Mouse (Mus musculus) liver, embryonic 11.5 days (tissue): ENCODE data around the gene Mn1. TPM values are rescaled to one million over a fixed set of nuclear protein-coding genes. Genes with fewer than 3 reads are reported as not detected.
A peak's percentile ranks its signal among the peaks of the same experiment; 100 is the strongest.

Source experiments
- ATAC-seq: fragments of 200-750 bp; cut with Nextera tagmentation; replicated peaks from 2 replicates; pipeline ENCODE4 v1.8.0; 2017; ENCODE audit warnings: moderate number of reproducible peaks, mild to moderate bottlenecking, moderate TSS enrichment, moderate library complexity; ENCODE audit not compliant: low FRiP score
- DNase-seq: peaks from one replicate; pipeline ENCODE4 v3.0.0-alpha.2; 2017; ENCODE audit warnings: low spot score
- H3K27ac ChIP-seq: fragments of 300-500 bp; sonication (generic); 2 replicates; pipeline ENCODE4 v1.5.1; 2014; ENCODE audit warnings: mild to moderate bottlenecking, low read depth, low read length, control low read depth
- H3K27me3 ChIP-seq: fragments of 300-500 bp; sonication (generic); replicated peaks from 2 replicates; pipeline ENCODE4 v1.6.1; 2014; ENCODE audit warnings: low read length, mixed read lengths; ENCODE audit not compliant: control insufficient read depth, insufficient read depth
- H3K36me3 ChIP-seq: fragments of 300-500 bp; sonication (generic); 2 replicates; pipeline ENCODE4 v1.6.1; 2014; ENCODE audit warnings: mild to moderate bottlenecking, low read length, moderate library complexity, mixed read lengths; ENCODE audit not compliant: control insufficient read depth, insufficient read depth
- H3K4me1 ChIP-seq: fragments of 300-500 bp; sonication (generic); replicated peaks from 2 replicates; pipeline ENCODE4 v1.6.1; 2014; ENCODE audit warnings: low read length, mixed read lengths; ENCODE audit not compliant: control insufficient read depth, insufficient read depth
- H3K4me2 ChIP-seq: fragments of 300-500 bp; sonication (generic); 2 replicates; pipeline ENCODE4 v1.6.1; 2014; ENCODE audit warnings: mild to moderate bottlenecking, control low read depth, moderate library complexity
- H3K4me3 ChIP-seq: fragments of 300-500 bp; sonication (generic); 2 replicates; pipeline ENCODE4 v1.5.1; 2014; ENCODE audit warnings: low read depth, low read length, control low read depth
- H3K9ac ChIP-seq: fragments of 300-500 bp; sonication (generic); 2 replicates; pipeline ENCODE4 v1.6.1; 2014; ENCODE audit warnings: low read depth, low read length, control low read depth
- H3K9me3 ChIP-seq: fragments of 300-500 bp; sonication (generic); 2 replicates; pipeline ENCODE4 v1.6.1; 2016; ENCODE audit warnings: low read length, inconsistent platforms, mixed read lengths; ENCODE audit not compliant: control insufficient read depth
- WGBS: fragments of 180-500 bp; shearing (Covaris S2); extraction: QIAGEN DNeasy Blood & Tissue Kit; methylation state at CpG from one replicate; pipeline ENCODE4 v1.1.7; 2014; 5-methylcytosine and 5-hydroxymethylcytosine counted together
- polyA plus RNA-seq: library from polyadenylated mRNA; unstranded; fragments of >200 nt; fragmentation: Nextera tagmentation; extraction: Ambion mirVana; gene quantifications from 2 replicates; pipeline ENCODE4 v1.2.1, GENCODE M21; 2014

Mn1 gene
- polyA plus RNA-seq, 1 experiment from 2014 or later: 5.3 TPM

DNA sequence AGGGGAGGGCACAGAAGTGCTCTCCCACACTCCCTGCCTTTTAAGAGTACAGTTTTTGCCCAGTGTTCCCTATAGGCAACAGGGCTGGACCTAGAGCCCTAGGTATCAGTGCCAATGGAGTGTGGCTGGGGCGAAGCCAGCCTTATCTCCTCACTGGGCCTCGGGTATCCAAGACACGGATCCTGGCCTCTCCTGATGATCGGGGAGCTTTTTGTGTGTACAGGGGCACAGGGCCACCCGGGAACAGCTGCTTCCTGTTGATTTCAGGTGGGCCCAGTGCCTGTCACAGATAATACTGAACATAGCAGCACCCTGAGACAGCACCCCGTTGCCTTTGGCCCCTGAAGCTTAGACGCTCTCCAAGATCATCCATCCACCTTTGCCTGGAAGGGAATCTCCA, 19.1 kb downstream of the Mn1 start:
- 47% methylated on average over 7 of the region's 7 CpGs for WGBS
- no peaks in the 10 kb centered on the region for H3K9me3 ChIP-seq
- no peaks in the 10 kb centered on the region for H3K36me3 ChIP-seq
- H3K4me2 ChIP-seq: no peak overlapping the region
- H3K4me3 ChIP-seq: no peak overlapping the region
- H3K27ac ChIP-seq: no peak overlapping the region
- H3K27me3 ChIP-seq: peaks cover 7% of the 10 kb centered on the region; the same call in 1 of the 2 replicates
- H3K9ac ChIP-seq: no peak overlapping the region
- no peak for ATAC-seq
- peaks cover 13% of the 10 kb centered on the region for H3K4me1 ChIP-seq
- DNase-seq: no peak

DNA sequence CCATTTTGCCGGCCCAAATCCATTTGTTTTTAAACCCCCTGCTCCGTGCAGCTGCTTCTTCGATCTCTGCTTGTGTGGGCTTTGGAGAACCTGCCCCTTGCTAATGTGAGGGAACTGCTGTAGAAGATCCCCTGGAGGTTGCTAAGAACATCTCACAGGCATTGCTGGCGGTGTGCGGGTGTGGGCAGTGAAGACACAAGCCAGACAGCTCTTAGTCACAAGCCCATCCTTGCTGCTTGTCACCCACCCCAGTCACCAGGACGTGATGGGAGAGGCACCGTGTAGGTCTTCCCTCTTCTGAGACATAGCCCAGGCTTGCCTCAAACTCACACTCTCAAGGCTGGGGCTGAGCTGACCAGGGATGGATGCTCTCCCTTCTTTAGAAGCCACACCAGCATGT, 20.0 kb downstream of the Mn1 start:
- peaks cover 13% of the 10 kb centered on the region for H3K4me1 ChIP-seq
- no peaks in the 10 kb centered on the region for H3K36me3 ChIP-seq
- WGBS: 61% methylated on average over 7 of the region's 7 CpGs
- H3K4me2 ChIP-seq: no peak overlapping the region
- H3K9me3 ChIP-seq: no peaks in the 10 kb centered on the region
- DNase-seq (no peak), ATAC-seq (no peak)
- H3K27me3 ChIP-seq: peaks cover 7% of the 10 kb centered on the region; the same call in 1 of the 2 replicates
- H3K4me3 ChIP-seq: no peak overlapping the region
- no peak overlapping the region for H3K9ac ChIP-seq
- no peak overlapping the region for H3K27ac ChIP-seq

DNA sequence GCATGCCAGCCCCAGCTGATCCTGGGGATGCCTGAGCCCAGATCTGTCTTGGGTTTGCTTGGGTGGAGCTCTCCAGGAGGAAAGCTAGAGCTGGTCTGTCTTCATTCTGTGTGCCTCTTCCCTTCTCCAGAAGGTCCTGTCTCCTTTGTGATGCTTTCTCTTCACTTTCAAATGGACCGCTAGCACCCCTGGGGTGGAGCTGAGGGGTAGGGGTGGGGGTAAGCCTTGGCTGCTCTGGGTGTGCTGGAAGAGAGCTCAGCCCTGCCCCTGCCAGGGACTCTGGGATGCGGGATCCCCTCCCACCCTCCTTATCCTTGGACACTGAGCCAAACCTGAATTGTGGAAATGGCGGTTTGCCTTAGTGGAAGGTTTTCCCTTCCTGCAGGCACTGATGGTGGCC, 21.2 kb downstream of the Mn1 start:
- DNase-seq: no peak
- 77% methylated on average over 3 of the region's 3 CpGs for WGBS
- H3K4me1 ChIP-seq: peaks cover 11% of the 10 kb centered on the region

DNA sequence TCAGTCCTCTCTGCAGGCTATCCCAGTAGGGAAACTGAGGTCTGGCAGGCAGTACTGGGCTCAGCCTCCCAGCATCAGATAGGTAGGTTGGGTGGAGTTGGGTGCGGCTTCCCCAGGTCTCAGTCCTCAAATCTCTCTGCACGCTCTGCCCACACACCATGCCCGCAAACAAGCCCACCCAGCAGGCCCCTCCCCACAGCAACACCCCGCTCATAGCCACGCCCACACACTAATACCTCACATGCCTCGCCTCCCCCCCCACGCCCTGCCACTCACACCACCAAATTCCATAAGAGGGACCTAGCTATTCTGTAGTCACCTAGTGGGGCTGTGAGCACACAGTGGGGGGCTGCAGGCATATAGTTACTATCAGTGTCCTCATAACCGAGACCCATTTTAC, 21.7 kb downstream of the Mn1 start:
- Histone ChIP-seq H3K27ac (no peak overlapping the region), H3K9ac (no peak overlapping the region), H3K36me3 (no peaks in the 10 kb centered on the region), H3K4me3 (no peak overlapping the region), H3K4me1 (peaks cover 10% of the 10 kb centered on the region), H3K4me2 (no peak overlapping the region), H3K9me3 (no peaks in the 10 kb centered on the region), H3K27me3 (peaks cover 5% of the 10 kb centered on the region; the same call in 1 of the 2 replicates)
- ATAC-seq (no peak), DNase-seq (no peak)
- 83% methylated on average over 8 of the region's 8 CpGs for WGBS

More for the DNA sequence above, 21.2 kb downstream of the Mn1 start:
- H3K4me3 ChIP-seq: no peak overlapping the region
- H3K36me3 ChIP-seq: no peaks in the 10 kb centered on the region
- H3K4me2 ChIP-seq: no peak overlapping the region
- H3K9me3 ChIP-seq: no peaks in the 10 kb centered on the region
- H3K27ac ChIP-seq: no peak overlapping the region
- ATAC-seq: no peak
- H3K27me3 ChIP-seq: peaks cover 5% of the 10 kb centered on the region; the same call in 1 of the 2 replicates
- no peak overlapping the region for H3K9ac ChIP-seq

DNA sequence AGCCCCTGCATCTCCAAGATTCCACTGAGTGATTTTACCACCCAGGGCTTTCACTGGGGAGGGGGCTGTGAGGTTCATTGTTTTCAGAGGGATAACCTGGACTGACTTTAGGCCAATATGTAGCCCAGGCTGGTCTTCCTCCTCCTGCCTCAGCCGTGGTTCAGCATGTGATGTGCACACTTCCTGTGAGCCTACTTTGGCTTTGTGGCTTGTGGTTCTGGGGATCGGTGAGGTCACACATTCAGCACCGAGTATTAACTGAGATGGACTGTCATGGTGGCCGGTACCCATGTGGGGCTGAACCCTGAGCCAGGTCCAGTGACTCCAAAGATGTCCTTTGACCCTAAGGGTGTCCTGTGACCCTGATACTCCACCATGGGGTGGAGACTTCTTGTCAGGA, 23.1 kb downstream of the Mn1 start:
- ATAC-seq: peak; percentile 14; the same call in 1 of the 2 replicates
- peaks cover 5% of the 10 kb centered on the region; the same call in 1 of the 2 replicates for H3K4me1 ChIP-seq

DNA sequence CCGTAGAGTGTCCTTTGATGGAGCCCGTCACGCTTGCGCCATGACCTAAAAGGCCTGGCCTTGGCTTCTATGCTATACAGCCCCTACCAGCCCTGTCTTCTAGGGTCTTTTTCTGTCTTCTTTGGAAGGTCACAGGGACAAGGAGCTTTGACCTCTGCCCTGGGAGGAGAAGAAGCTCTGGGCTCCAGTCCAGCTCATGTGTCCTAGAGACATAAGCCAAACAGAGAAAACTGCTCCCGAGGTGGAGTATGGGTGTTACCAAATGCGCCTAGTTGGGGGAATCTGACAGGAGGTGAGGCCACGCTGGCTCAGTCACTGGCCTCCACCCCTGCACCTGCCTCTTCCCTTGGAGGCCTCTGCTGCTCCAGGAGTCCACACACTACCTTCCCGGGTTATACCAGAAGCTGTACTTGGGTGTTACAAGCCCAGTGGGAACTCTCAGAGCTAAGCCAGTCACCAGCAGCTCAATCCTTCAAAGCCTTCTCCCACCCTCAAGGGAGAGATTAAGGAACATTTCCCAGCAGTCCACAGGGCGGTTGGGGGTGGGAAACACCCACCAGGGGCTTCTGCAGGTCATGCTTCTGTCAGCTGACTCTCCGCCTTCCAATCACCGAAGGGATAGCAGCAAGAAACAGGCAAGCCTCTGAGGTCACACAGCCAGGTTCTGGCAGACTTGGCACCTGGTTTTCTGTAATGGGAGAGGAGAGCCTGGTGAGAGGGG, 25.1 kb downstream of the Mn1 start:
- H3K9me3 ChIP-seq: no peaks in the 10 kb centered on the region
- 0 out of 2 replicates have a peak, but pooled peaks cover 2% of the 10 kb centered on the region for H3K4me1 ChIP-seq
- no peak for DNase-seq
- H3K4me2 ChIP-seq: no peak overlapping the region
- no peak for ATAC-seq
- H3K27me3 ChIP-seq: no peaks in the 10 kb centered on the region; the same call in 1 of the 2 replicates
- WGBS: 74% methylated on average over 11 of the region's 11 CpGs
- H3K4me3 ChIP-seq: no peak overlapping the region
- H3K36me3 ChIP-seq: 0 out of 2 replicates have a peak, but pooled peaks cover 3% of the 10 kb centered on the region
- no peak overlapping the region for H3K27ac ChIP-seq
- H3K9ac ChIP-seq: no peak overlapping the region

More for the DNA sequence above, 23.1 kb downstream of the Mn1 start:
- no peak overlapping the region for H3K9ac ChIP-seq
- 45% methylated on average over 4 of the region's 4 CpGs for WGBS
- no peak overlapping the region for H3K4me2 ChIP-seq
- H3K27me3 ChIP-seq: peaks cover 2% of the 10 kb centered on the region; the same call in 1 of the 2 replicates
- H3K9me3 ChIP-seq: no peaks in the 10 kb centered on the region
- H3K36me3 ChIP-seq: 0 out of 2 replicates have a peak, but pooled peaks cover 3% of the 10 kb centered on the region
- no peak overlapping the region for H3K27ac ChIP-seq
- DNase-seq: no peak
- H3K4me3 ChIP-seq: no peak overlapping the region

DNA sequence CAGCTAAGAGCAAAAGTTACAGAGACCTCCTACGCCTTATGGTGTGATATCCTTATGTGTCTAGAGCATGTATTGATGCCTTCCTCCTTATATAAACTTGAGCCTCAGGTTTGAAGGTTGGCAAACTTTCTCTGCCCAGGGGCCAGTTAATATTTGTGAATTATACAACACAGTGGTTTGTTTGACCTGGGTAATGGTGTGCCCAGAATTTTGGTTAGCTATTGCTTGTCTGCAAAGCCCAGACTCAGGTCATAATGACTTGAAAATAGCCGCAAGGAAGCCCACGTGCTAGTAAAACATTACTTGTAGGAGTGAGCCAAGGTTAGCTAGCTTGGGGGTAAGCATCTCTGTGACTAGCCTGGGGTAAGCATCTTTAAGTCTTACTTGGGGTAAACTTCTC, 26.5 kb downstream of the Mn1 start:
- H3K36me3 ChIP-seq: 0 out of 2 replicates have a peak, but pooled peaks cover 3% of the 10 kb centered on the region
- H3K27me3 ChIP-seq: no peaks in the 10 kb centered on the region
- no peak overlapping the region for H3K9ac ChIP-seq
- no peak for DNase-seq
- H3K27ac ChIP-seq: no peak overlapping the region
- ATAC-seq: no peak
- no peak overlapping the region for H3K4me2 ChIP-seq
- WGBS: 87% methylated on average over 3 of the region's 3 CpGs
- H3K4me1 ChIP-seq: 0 out of 2 replicates have a peak, but pooled peaks cover 2% of the 10 kb centered on the region
- no peak overlapping the region for H3K4me3 ChIP-seq
- no peaks in the 10 kb centered on the region for H3K9me3 ChIP-seq

DNA sequence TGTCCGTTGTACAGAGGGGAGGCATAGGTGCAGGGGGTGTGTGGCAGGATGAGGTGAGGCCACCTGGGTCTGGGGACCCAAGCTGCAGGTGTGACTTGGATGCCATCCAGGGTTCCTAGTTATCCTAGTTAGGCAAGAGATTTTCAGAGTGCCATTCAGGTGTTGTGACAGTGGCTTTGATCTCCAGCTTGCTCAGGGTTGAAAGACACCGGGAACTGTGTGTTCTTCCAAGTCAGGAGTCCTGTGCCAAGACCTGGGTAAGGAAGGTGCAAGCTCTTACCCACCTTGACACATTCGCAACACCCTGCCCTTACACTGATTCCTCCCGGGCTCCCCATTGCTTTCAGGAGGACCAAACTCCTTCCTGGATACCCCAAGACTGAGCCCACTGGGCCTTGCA, 27.2 kb downstream of the Mn1 start:
- no peaks in the 10 kb centered on the region for H3K9me3 ChIP-seq
- ATAC-seq (no peak), DNase-seq (no peak)
- no peak overlapping the region for H3K9ac ChIP-seq
- 0 out of 2 replicates have a peak, but pooled peaks cover under 1% of the 10 kb centered on the region for H3K4me1 ChIP-seq
- WGBS: 86% methylated on average over 4 of the region's 4 CpGs
- H3K27me3 ChIP-seq: no peaks in the 10 kb centered on the region
- H3K4me3 ChIP-seq: no peak overlapping the region
- no peak overlapping the region for H3K27ac ChIP-seq
- H3K36me3 ChIP-seq: 0 out of 2 replicates have a peak, but pooled peaks cover 3% of the 10 kb centered on the region
- no peak overlapping the region for H3K4me2 ChIP-seq

DNA sequence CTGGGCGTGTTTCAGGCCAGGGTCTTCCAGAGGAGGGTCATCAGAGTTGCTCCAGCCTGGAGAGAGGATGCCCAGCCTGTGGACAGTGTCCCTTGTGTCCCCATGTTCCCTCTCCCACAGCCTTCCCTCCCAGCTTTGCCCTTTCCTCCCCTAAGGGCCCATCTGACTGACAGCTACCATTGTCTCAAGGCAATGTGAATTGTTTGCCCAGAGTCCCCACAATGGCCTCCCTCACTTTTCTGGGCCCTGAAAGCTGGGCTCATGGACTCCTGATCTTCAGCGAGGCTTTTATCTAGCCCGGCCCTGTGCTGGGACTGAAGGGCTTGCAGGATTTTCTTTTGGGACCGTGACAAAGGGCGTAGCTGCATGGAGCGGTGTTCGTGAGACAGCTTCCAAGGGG, 29.5 kb downstream of the Mn1 start:
- no peak for DNase-seq
- H3K4me1 ChIP-seq: no peaks in the 10 kb centered on the region
- no peak overlapping the region for H3K4me3 ChIP-seq
- no peak overlapping the region for H3K27ac ChIP-seq
- WGBS: 80% methylated on average over 7 of the region's 7 CpGs
- ATAC-seq: no peak
- H3K9ac ChIP-seq: no peak overlapping the region
- H3K27me3 ChIP-seq: no peaks in the 10 kb centered on the region
- no peaks in the 10 kb centered on the region for H3K9me3 ChIP-seq
- H3K36me3 ChIP-seq: 0 out of 2 replicates have a peak, but pooled peaks cover 3% of the 10 kb centered on the region
- H3K4me2 ChIP-seq: no peak overlapping the region
